Mouse (Mus musculus) testis, adult 2 months (tissue): ENCODE results near the gene Trpv6.

Source experiments
- CTCF ChIP-seq: fragments of 200-500 bp; IDR thresholded peaks from 2 replicates; pipeline ENCODE4 v1.5.1; 2012; ENCODE audit warnings: low read depth, mild to moderate bottlenecking, inconsistent platforms, low read length, moderate library complexity; ENCODE audit not compliant: control insufficient read depth, insufficient read depth, insufficient replicate concordance
- POLR2A ChIP-seq: fragments of 200-500 bp; IDR thresholded peaks from 2 replicates; pipeline ENCODE4 v1.6.1; 2012; ENCODE audit warnings: low read depth, mild to moderate bottlenecking, inconsistent platforms, low read length, moderate library complexity; ENCODE audit not compliant: control insufficient read depth

DNA sequence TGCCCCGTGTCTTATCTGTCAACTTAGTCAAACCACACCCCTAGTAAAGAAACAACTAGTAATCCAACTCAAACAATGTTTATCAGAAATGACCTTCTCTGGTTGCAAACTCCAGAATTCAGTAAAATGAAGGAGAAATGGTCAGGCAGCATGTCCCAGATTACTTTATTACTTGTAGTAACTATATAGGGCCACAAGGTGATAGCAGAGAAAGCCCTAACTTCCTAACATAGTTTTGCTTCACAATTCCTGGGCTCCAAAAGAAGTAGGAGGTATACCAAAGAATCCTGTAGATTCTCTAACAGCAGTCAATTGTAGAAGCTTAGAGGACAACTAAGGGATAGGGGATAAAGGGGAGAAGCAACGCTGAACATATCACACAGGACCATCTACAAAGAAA is 5.4 kb downstream of the Trpv6 start:
- TF ChIP-seq POLR2A (no peak), CTCF (no peak)
